ENCODE assay signal across 9 mouse cellular contexts in genomic region chr16:35422141-35422540, GRCm38 (mm10). TPM values are rescaled to one million over a fixed set of nuclear protein-coding genes. Genes with fewer than 3 reads are reported as not detected.
DNase-seq lines count a peak whose midpoint lies in the region; ATAC-seq and TF ChIP-seq lines count a peak whose summit lies in the region.
"Had no signal": no experiment of that assay in that cellular context is flagged by ENCODE, and none has a peak within 500 bp of the region (broad histone marks: within the 10 kb centered on the region; RNA-seq: fewer than 3 reads in every experiment).

No protein-coding gene starts in this region.

- WGBS in heart, embryonic 11.5 days (ENCODE audit: insufficient replicate concordance): 45% methylated on average over 4 of the region's 4 CpGs
- 62% methylated on average over 4 of the region's 4 CpGs for WGBS in lung, adult 2 months

- no peak overlapping the region for H3K27ac ChIP-seq in heart, embryonic 11.5 days (ENCODE audit: low read depth, low read length)

- H3K36me3 ChIP-seq in heart, embryonic 11.5 days (ENCODE audit: control insufficient read depth, insufficient read depth, low read length): no peaks in the 10 kb centered on the region; the same call in 1 of the 2 replicates

- intact Hi-C loops in heart, postnatal 36 days (cut with DNase I): loop anchor here (2.0 kb wide), 1 partner anchor 207 kb away; no protein-coding TSS in a partner anchor

- no peaks in the 10 kb centered on the region for H3K4me1 ChIP-seq in heart, embryonic 11.5 days (ENCODE audit: control insufficient read depth, insufficient read depth, low read length)
- H3K4me1 ChIP-seq in lung, adult 2 months (ENCODE audit: control insufficient read depth, insufficient read depth, low read length): no peaks in the 10 kb centered on the region

- H3K9ac ChIP-seq in heart, embryonic 11.5 days (ENCODE audit: low read depth, low read length): no peak overlapping the region

- H3K4me2 ChIP-seq in heart, embryonic 11.5 days: no peak overlapping the region

- no peak for ATAC-seq in heart, embryonic 11.5 days (replicated peaks; ENCODE audit: insufficient number of reproducible peaks, low FRiP score, low TSS enrichment)

- peak; percentile 55; the same call in 1 of the 2 replicates for TF ChIP-seq CTCF in lung, adult 2 months (IDR thresholded peaks at IDR 0.05; ENCODE audit: insufficient read depth, low read length)

- peak; percentile 17 to 26 for DNase-seq in heart, postnatal 36 days
- peak; percentile 8 for DNase-seq in urinary bladder, postnatal 14 days (ENCODE audit: low spot score)
- DNase-seq in urinary bladder, postnatal 4 days (ENCODE audit: low spot score in 2 of 2): no peak
- DNase-seq in embryo, embryonic 9.5 days (ENCODE audit: extremely low spot score): peak; percentile 28
- peak; percentile 14 for DNase-seq in lung, adult 2 months
- peak; percentile 45 for DNase-seq in thymus, postnatal 4 days
- DNase-seq in c-Kit-positive CD71-positive TER-119-positive erythroid progenitor cells, embryonic 14.5 days (ENCODE audit: low spot score): no peak

- H3K9me3 ChIP-seq in heart, embryonic 11.5 days (replicated peaks; ENCODE audit: control insufficient read depth, low read length): no peaks in the 10 kb centered on the region

- H3K4me3 ChIP-seq in heart, embryonic 11.5 days (ENCODE audit: low read depth, low read length): no peak overlapping the region
- no peak overlapping the region for H3K4me3 ChIP-seq in lung, adult 2 months (replicated peaks; ENCODE audit: extremely low read depth, low read depth, low read length)
- H3K4me3 ChIP-seq: myocyte had no signal

- H3K27me3 ChIP-seq in heart, embryonic 11.5 days (ENCODE audit: control insufficient read depth, insufficient read depth, low read length): no peaks in the 10 kb centered on the region

- TF ChIP-seq POLR2A in lung, adult 2 months (IDR thresholded peaks at IDR 0.05; ENCODE audit: borderline replicate concordance, extremely low read depth, low read depth, low read length): no peak

RNA-seq across cellular contexts. Expression of gene Sec22a, which starts 58.4 kb away (rescaled TPM):
- 10 to 100 TPM in 1 of 2 experiments, 1 to 10 TPM in 1; 9.8 to 11.2 TPM for total RNA-seq in heart, postnatal 36 days (2021)
- polyA plus RNA-seq in heart, embryonic 11.5 days (2014; fragmentation: Nextera tagmentation; extraction: Ambion mirVana): 34.3 and 35.5 TPM in 2 replicates
- polyA plus RNA-seq in lung, adult 2 months (2012; rRNA removed): 13.2 and 23.4 TPM in 2 replicates

Comparison
In these comparisons a context has a peak if more than half of its experiments do, and no peak if none do; other contexts are left out.
1. DNase-seq: peak in heart, postnatal 36 days (2 of 2), urinary bladder, postnatal 14 days (single experiment), embryo, embryonic 9.5 days (single experiment), lung, adult 2 months (single experiment) and thymus, postnatal 4 days (single experiment); none in urinary bladder, postnatal 4 days (0 of 2) and c-Kit-positive CD71-positive TER-119-positive erythroid progenitor cells, embryonic 14.5 days (single experiment).